Mouse (Mus musculus) kidney, adult 10 weeks (tissue): ENCODE results near the gene Nrsn1. TPM values are rescaled to one million over a fixed set of nuclear protein-coding genes. Genes with fewer than 3 reads are reported as not detected.

Source experiments
- polyA plus RNA-seq: library from polyadenylated mRNA; stranded (reverse); fragments of 350-450 nt; fragmentation: Illumina TruSeq; extraction: RNeasy Lipid Tissue Mini Kit (QIAGEN cat#74804); gene quantifications from one replicate; pipeline ENCODE4 v1.2.3, GENCODE M21; 2014; ENCODE audit warnings: low read depth, low replicate concordance

The Nrsn1 gene
- not detected for polyA plus RNA-seq

DNA sequence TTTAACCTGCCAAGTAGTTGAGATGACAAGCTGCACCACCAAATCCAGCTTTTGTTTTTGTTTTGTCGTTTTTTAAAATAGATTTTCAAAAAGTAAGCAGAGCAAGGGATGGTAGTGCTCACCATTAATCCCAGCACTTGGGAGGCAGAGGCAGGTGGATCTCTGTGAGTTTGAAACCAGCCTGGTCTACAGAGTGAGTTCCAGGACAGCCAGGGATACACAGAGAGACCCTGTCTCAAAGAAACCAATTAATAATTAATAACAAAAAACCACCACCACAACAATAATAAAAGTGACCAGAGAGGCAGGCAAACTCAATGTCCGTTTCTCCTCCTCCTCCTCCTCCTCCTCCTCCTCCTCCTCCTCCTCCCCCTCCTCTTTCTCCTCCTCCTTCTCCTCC, at the start of gene Nrsn1:
Gene Nrsn1, minus strand, starts transcription at position 101 of the 400 bp plus-strand sequence.

Other genes with a start within 250 kb of the Nrsn1 start
- gene Dcdc2a, start 214.5 kb downstream of the Nrsn1 start, polyA plus RNA-seq: 21.3 TPM